Mouse (Mus musculus) hematopoietic multipotent progenitor cell, adult 10-12 weeks (in vitro differentiated cells): Measurements from ENCODE around the gene Tmem168. TPM values are rescaled to one million over a fixed set of nuclear protein-coding genes. Genes with fewer than 3 reads are reported as not detected.

Experiments
- polyA plus RNA-seq: library from polyadenylated mRNA; stranded (reverse); fragments of >175 nt; gene quantifications from 2 replicates; pipeline ENCODE4 v1.2.3, GENCODE M21; 2012; ENCODE audit warnings: low replicate concordance

Tmem168 gene
- polyA plus RNA-seq = 8.8 and 16.6 TPM in 2 replicates

GRCm38 (mm10) chr6:13607621-13608493, at the start of gene Tmem168:
Gene Tmem168 (minus strand): TSS chr6:13608100.

Other genes starting within 250 kb of the Tmem168 start
- gene Bmt2, start 69.9 kb upstream of the Tmem168 start, polyA plus RNA-seq = 4.2 and 5.4 TPM in 2 replicates
- 0.20 TPM in 1 of 2 replicates, not detected in the other for gene Gpr85, start 231.8 kb upstream of the Tmem168 start, polyA plus RNA-seq